Mouse (Mus musculus): ENCODE results near the gene Nab1. TPM values are rescaled to one million over a fixed set of nuclear protein-coding genes. Genes with fewer than 3 reads are reported as not detected.

Nab1 gene
- total and polyA plus RNA-seq, 2 experiments = 12.8 to 40.7 TPM

- DNase-seq (ENCODE audit: extremely low read depth, low read depth, low spot score) = no peak
- Histone ChIP-seq H3K27ac (replicated peaks; ENCODE audit: insufficient read depth, low read depth, low read length) (no peak overlapping the region), H3K79me2 (ENCODE audit: control insufficient read depth, insufficient read depth, low read length) (no peaks in the 10 kb centered on the region), H3K36me3 (ENCODE audit: control insufficient read depth, insufficient read depth, low read length) (no peaks in the 10 kb centered on the region), H3K4me1 (ENCODE audit: control insufficient read depth, insufficient read depth, low read length) (no peaks in the 10 kb centered on the region), H3K9ac (ENCODE audit: low read depth, low read length) (no peak overlapping the region), H3K27me3 (ENCODE audit: control insufficient read depth, insufficient read depth, low read length) (no peaks in the 10 kb centered on the region), H3K4me3 (ENCODE audit: insufficient read depth, low read depth, low read length) (no peak overlapping the region)
- TF ChIP-seq POLR2A (IDR thresholded peaks at IDR 0.05; ENCODE audit: extremely low read depth, insufficient read depth, low read length) (no peak), CTCF (IDR thresholded peaks at IDR 0.05; ENCODE audit: low read depth, low read length) (no peak)
These were observed 78.9 kb downstream of the Nab1 start for GRCm38 (mm10) chr1:52421623-52422022.

GRCm38 (mm10) chr1:52419088-52419819, 81.2 kb downstream of the Nab1 start:
- DNase-seq (ENCODE audit: extremely low read depth, low read depth, low spot score) = no peak
- Histone ChIP-seq H3K4me1 (ENCODE audit: control insufficient read depth, insufficient read depth, low read length) (no peaks in the 10 kb centered on the region), H3K27me3 (ENCODE audit: control insufficient read depth, insufficient read depth, low read length) (no peaks in the 10 kb centered on the region), H3K79me2 (ENCODE audit: control insufficient read depth, insufficient read depth, low read length) (no peaks in the 10 kb centered on the region), H3K27ac (replicated peaks; ENCODE audit: insufficient read depth, low read depth, low read length) (no peak overlapping the region), H3K9ac (ENCODE audit: low read depth, low read length) (no peak overlapping the region), H3K4me3 (ENCODE audit: insufficient read depth, low read depth, low read length) (no peak overlapping the region), H3K36me3 (ENCODE audit: control insufficient read depth, insufficient read depth, low read length) (no peaks in the 10 kb centered on the region)
- TF ChIP-seq CTCF (IDR thresholded peaks at IDR 0.05; ENCODE audit: low read depth, low read length) = no peak
- no peak for TF ChIP-seq POLR2A (IDR thresholded peaks at IDR 0.05; ENCODE audit: extremely low read depth, insufficient read depth, low read length)
- WGBS = 92% methylated on average over 7 of the region's 7 CpGs

Other genes with a start within 250 kb of the Nab1 start
- gene Nemp2, start 130.0 kb upstream of the Nab1 start, total RNA-seq (2014; rRNA removed) = 1.1 and 1.3 TPM in 2 replicates
- 0.30 and 0.70 TPM in 2 replicates for gene Nemp2, start 130.0 kb upstream of the Nab1 start, polyA plus RNA-seq (2012; rRNA removed)
- 5.1 and 5.8 TPM in 2 replicates for gene Mfsd6, start 226.8 kb upstream of the Nab1 start, total RNA-seq (2014; rRNA removed)
- gene Mfsd6, start 226.8 kb upstream of the Nab1 start, polyA plus RNA-seq (2012; rRNA removed) = 2.9 and 3.7 TPM in 2 replicates